9 mouse cellular contexts compared by ENCODE assay signal in the genomic region with DNA sequence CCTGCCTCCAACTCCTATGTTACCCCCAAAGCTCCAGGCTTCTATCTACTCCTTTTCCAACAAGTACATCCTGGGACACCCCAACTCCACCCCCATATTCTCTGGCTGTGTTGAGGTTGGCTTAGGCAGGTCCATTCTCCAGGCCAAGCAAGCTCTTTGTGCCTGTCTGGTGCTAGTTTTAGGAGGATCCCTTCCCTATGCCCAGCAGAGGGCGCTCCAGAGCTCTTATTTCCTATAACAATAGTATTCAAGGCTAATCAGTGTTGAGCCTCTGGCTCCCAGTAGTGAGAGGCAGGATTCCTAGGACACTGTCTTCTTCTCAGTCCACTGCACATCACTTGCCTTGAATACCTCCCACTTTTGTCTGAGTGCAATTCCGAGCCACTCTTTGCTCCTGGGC. TPM values are rescaled to one million over a fixed set of nuclear protein-coding genes. Genes with fewer than 3 reads are reported as not detected.
DNase-seq lines count a peak whose midpoint lies in the region; ATAC-seq lines count a peak whose summit lies in the region.
"Had no signal": no experiment of that assay in that cellular context is flagged by ENCODE, and none has a peak within 500 bp of the region (broad histone marks: within the 10 kb centered on the region; RNA-seq: fewer than 3 reads in every experiment).

No protein-coding gene starts in this region.

- DNase-seq in MEL-GATA-1-ER (ENCODE audit: extremely low read depth, low read depth) = peak; percentile 67
- peak; percentile 85 for DNase-seq in c-Kit-positive CD71-positive TER-119-positive erythroid progenitor cells, embryonic 14.5 days (ENCODE audit: low spot score)
- peak; percentile 83 to 93 for DNase-seq in layer of hippocampus, postnatal 14 days (ENCODE audit: low spot score in 2 of 2)
- DNase-seq in right cerebral cortex, adult 18-20 months = peak; percentile 84
- DNase-seq in urinary bladder, adult 2 months (ENCODE audit: low spot score) = peak; percentile 76

- 0 out of 2 replicates have a peak, but pooled peaks have one; percentile 13 for ATAC-seq in forebrain, embryonic 16.5 days
- no peak for ATAC-seq in hindbrain, embryonic 13.5 days (ENCODE audit: low FRiP score)
- ATAC-seq in megakaryocyte progenitor cell, adult 5-6 weeks (replicated peaks; ENCODE audit: poor library complexity) = peak; percentile 67

- H3K27me3 ChIP-seq in forebrain, embryonic 16.5 days (replicated peaks; ENCODE audit: control insufficient read depth, insufficient read depth, low read length) = no peaks in the 10 kb centered on the region
- peaks cover 8% of the 10 kb centered on the region; the same call in 1 of the 2 replicates for H3K27me3 ChIP-seq in hindbrain, embryonic 13.5 days

- peaks cover 14% of the 10 kb centered on the region for H3K36me3 ChIP-seq in forebrain, embryonic 16.5 days (ENCODE audit: control insufficient read depth, insufficient read depth)
- peaks cover 30% of the 10 kb centered on the region for H3K36me3 ChIP-seq in hindbrain, embryonic 13.5 days

- peaks cover 36% of the 10 kb centered on the region for H3K4me1 ChIP-seq in forebrain, embryonic 16.5 days (replicated peaks; ENCODE audit: control insufficient read depth, insufficient read depth, low read length)
- peaks cover 45% of the 10 kb centered on the region for H3K4me1 ChIP-seq in hindbrain, embryonic 13.5 days (replicated peaks)

- 7% methylated on average over 2 of the region's 2 CpGs for WGBS in forebrain, embryonic 16.5 days
- WGBS in hindbrain, embryonic 13.5 days = 2% methylated on average over 2 of the region's 2 CpGs

- H3K27ac ChIP-seq in forebrain, embryonic 16.5 days (ENCODE audit: low read length) = no peak overlapping the region
- H3K27ac ChIP-seq in hindbrain, embryonic 13.5 days = peak overlapping the region; percentile 30; the same call in 1 of the 2 replicates
- H3K27ac ChIP-seq: heart, embryonic 15.5 days had no signal

- H3K9ac ChIP-seq in forebrain, embryonic 16.5 days (replicated peaks; ENCODE audit: low read depth, low read length) = no peak overlapping the region
- peak overlapping the region; percentile 55 for H3K9ac ChIP-seq in hindbrain, embryonic 13.5 days
- H3K9ac ChIP-seq: heart, embryonic 15.5 days had no signal

- no peaks in the 10 kb centered on the region for H3K9me3 ChIP-seq in forebrain, embryonic 16.5 days (ENCODE audit: control insufficient read depth, low read length)
- no peaks in the 10 kb centered on the region for H3K9me3 ChIP-seq in hindbrain, embryonic 13.5 days
- H3K9me3 ChIP-seq: heart, embryonic 15.5 days had no signal

- H3K4me2 ChIP-seq in forebrain, embryonic 16.5 days (ENCODE audit: low read length) = peak overlapping the region; percentile 93
- H3K4me2 ChIP-seq in hindbrain, embryonic 13.5 days = peak overlapping the region; percentile 65
- H3K4me2 ChIP-seq: heart, embryonic 15.5 days had no signal

- H3K4me3 ChIP-seq in forebrain, embryonic 16.5 days (replicated peaks; ENCODE audit: low read length) = peak overlapping the region; percentile 14; the same call in 1 of the 2 replicates
- peak overlapping the region; percentile 85 for H3K4me3 ChIP-seq in hindbrain, embryonic 13.5 days
- H3K4me3 ChIP-seq: heart, embryonic 15.5 days had no signal

RNA-seq across cellular contexts. Expression of gene Fam221b, which starts 3.1 kb away (rescaled TPM):
- 1.3 and 1.5 TPM in 2 replicates for polyA plus RNA-seq in forebrain, embryonic 16.5 days (2015; fragmentation: Nextera tagmentation; extraction: Ambion mirVana)
- 2.3 and 2.8 TPM in 2 replicates for polyA plus RNA-seq in hindbrain, embryonic 13.5 days (2015; fragmentation: Nextera tagmentation; extraction: Ambion mirVana)
- 1 to 10 TPM; 1.2 TPM for total RNA-seq in layer of hippocampus, postnatal 14 days (2021)
- total RNA-seq in megakaryocyte progenitor cell, adult 5-6 weeks (2015) = 0.07 TPM in 2 replicates
- 0.44 and 0.62 TPM in 2 replicates for total RNA-seq in megakaryocyte progenitor cell, adult 5-6 weeks (2017)
- 0.41 and 0.51 TPM in 2 replicates for polyA plus RNA-seq in urinary bladder, adult 2 months (2012; rRNA removed)

RNA-seq across cellular contexts. Expression of gene Tmem8b, which starts 3.3 kb away (rescaled TPM):
- 14.6 and 15.5 TPM in 2 replicates for polyA plus RNA-seq in forebrain, embryonic 16.5 days (2015; fragmentation: Nextera tagmentation; extraction: Ambion mirVana)
- 16.2 and 16.6 TPM in 2 replicates for polyA plus RNA-seq in hindbrain, embryonic 13.5 days (2015; fragmentation: Nextera tagmentation; extraction: Ambion mirVana)
- total RNA-seq in layer of hippocampus, postnatal 14 days (2021) = 10 to 100 TPM; 55.8 to 57.6 TPM
- total RNA-seq in megakaryocyte progenitor cell, adult 5-6 weeks (2015) = 0.47 and 0.95 TPM in 2 replicates
- total RNA-seq in megakaryocyte progenitor cell, adult 5-6 weeks (2017) = 0.25 and 0.61 TPM in 2 replicates
- polyA plus RNA-seq in urinary bladder, adult 2 months (2012; rRNA removed) = 8.3 and 12.6 TPM in 2 replicates

RNA-seq across cellular contexts. Expression of gene Hint2, which starts 15.8 kb away (rescaled TPM):
- 61.1 and 66.3 TPM in 2 replicates for polyA plus RNA-seq in forebrain, embryonic 16.5 days (2015; fragmentation: Nextera tagmentation; extraction: Ambion mirVana)
- polyA plus RNA-seq in hindbrain, embryonic 13.5 days (2015; fragmentation: Nextera tagmentation; extraction: Ambion mirVana) = 74.8 and 78.6 TPM in 2 replicates
- total RNA-seq in layer of hippocampus, postnatal 14 days (2021) = 10 to 100 TPM; 33.1 to 37.8 TPM
- total RNA-seq in megakaryocyte progenitor cell, adult 5-6 weeks (2015) = 36.5 and 52.7 TPM in 2 replicates
- total RNA-seq in megakaryocyte progenitor cell, adult 5-6 weeks (2017) = 43.1 and 58.6 TPM in 2 replicates
- 107 and 112 TPM in 2 replicates for polyA plus RNA-seq in urinary bladder, adult 2 months (2012; rRNA removed)

RNA-seq across cellular contexts. Expression of gene Spag8, which starts 18.7 kb away (rescaled TPM):
- 5.2 and 5.8 TPM in 2 replicates for polyA plus RNA-seq in forebrain, embryonic 16.5 days (2015; fragmentation: Nextera tagmentation; extraction: Ambion mirVana)
- 6.1 and 8.4 TPM in 2 replicates for polyA plus RNA-seq in hindbrain, embryonic 13.5 days (2015; fragmentation: Nextera tagmentation; extraction: Ambion mirVana)
- 1 to 10 TPM in 1 of 2 experiments, under 1 TPM in 1; 0.98 to 2.3 TPM for total RNA-seq in layer of hippocampus, postnatal 14 days (2021)
- total RNA-seq in megakaryocyte progenitor cell, adult 5-6 weeks (2015) = 0.22 TPM in 1 of 2 replicates, not detected in the other
- 0.71 TPM in 1 of 2 replicates, not detected in the other for total RNA-seq in megakaryocyte progenitor cell, adult 5-6 weeks (2017)
- 1.0 and 1.3 TPM in 2 replicates for polyA plus RNA-seq in urinary bladder, adult 2 months (2012; rRNA removed)

RNA-seq across cellular contexts. Expression of gene Olfr70, which starts 28.5 kb away (rescaled TPM):
- not detected in 2 replicates for polyA plus RNA-seq in forebrain, embryonic 16.5 days (2015; fragmentation: Nextera tagmentation; extraction: Ambion mirVana)
- polyA plus RNA-seq in hindbrain, embryonic 13.5 days (2015; fragmentation: Nextera tagmentation; extraction: Ambion mirVana) = not detected in 2 replicates
- not detected for total RNA-seq in layer of hippocampus, postnatal 14 days (2021)
- not detected in 2 replicates for total RNA-seq in megakaryocyte progenitor cell, adult 5-6 weeks (2015)
- not detected in 2 replicates for total RNA-seq in megakaryocyte progenitor cell, adult 5-6 weeks (2017)
- polyA plus RNA-seq in urinary bladder, adult 2 months (2012; rRNA removed) = not detected in 2 replicates
- polyA plus RNA-seq: heart, embryonic 15.5 days had no signal
